Mouse (Mus musculus) urinary bladder, postnatal 10 days (tissue): ENCODE measurements around the gene Mcrip2.
A peak's percentile ranks its signal among the peaks of the same experiment; 100 is the strongest.

Source experiments
- DNase-seq: peaks from one replicate; pipeline ENCODE4 v3.0.0; 2022; ENCODE audit warnings: low spot score

Mcrip2 gene

DNA sequence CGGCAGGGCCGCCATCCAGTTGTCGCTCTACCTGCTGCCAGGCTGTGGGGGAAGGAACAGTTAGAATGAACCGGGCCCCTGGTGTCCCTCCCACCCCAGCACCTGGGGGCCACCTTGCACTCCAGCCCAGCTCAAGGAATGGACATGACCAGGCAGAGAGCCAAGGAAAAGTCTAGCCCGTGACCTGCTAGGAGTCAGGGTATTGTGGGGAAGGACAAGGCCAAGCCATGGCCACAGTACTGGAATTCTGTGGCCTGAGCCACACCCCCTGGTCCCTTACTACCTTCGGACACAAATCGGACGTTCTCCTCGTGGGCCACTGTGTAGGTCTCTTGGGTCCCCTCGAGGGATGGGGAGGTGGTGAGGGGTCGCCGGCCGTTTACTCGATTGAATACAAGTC is 4.3 kb downstream of the Mcrip2 start:
- no peak for DNase-seq

DNA sequence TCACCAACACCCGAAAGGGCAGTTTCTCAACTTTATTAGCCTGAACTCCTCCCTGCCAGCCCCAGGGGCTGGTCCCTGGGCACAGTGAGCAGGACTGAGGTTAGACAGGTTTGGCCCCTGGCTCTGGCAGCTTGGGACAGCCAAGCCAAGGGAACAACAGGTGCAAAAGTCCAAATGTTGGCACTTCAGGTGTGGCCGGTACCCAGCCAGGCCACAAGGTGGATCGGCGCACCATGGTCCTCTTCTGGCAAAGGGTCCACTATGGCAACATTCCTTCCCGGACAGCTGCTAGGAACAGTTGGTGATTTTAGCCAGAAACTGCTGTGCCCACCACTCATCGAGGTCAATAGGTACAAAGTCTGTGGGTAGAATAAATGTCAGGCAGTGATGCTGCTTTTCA is 4.9 kb downstream of the Mcrip2 start:
- no peak for DNase-seq

DNA sequence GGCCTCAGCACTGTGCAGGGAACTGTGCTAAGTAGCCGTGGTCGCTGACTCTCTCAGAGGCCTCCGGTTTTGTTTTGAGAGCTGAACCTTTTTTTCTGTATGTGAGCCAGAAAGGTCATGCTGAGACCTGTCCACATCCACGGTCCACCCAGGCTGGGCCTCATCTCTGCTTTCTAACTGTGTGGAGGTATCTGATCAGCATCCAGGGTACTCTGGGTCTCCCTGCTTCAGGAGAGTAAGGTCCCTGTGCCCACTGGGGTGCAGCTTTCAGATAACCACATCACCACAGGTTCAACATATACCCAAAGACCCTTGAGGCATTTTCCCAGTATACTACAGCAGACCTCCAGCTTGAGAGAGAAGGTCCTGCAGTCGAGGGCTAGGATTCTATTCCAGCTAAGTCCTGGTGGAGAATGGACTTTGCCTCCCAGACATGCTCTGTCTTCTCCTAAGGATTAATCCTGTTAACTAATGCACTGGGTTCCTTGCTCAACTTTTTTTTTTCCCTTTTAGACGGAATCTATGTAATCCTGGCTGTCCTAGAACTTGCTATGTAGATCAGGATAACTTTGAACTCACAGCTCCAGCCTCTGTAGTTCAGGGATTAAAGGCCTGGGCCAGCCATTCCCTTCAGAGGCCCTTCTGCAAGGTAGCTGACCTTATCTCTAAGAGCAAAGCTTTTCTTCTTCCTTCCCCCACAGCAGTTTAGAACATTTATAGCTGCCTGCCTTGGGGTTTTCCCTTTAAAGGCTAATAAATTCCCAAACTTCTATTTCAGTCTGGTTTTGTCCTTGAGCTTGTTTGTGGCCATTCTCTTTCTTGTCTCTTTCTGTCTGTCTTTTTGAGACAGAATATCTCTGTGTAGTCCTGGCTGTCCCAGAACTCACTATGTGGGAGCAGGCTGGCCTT is 6.6 kb downstream of the Mcrip2 start:
- DNase-seq = no peak

DNA sequence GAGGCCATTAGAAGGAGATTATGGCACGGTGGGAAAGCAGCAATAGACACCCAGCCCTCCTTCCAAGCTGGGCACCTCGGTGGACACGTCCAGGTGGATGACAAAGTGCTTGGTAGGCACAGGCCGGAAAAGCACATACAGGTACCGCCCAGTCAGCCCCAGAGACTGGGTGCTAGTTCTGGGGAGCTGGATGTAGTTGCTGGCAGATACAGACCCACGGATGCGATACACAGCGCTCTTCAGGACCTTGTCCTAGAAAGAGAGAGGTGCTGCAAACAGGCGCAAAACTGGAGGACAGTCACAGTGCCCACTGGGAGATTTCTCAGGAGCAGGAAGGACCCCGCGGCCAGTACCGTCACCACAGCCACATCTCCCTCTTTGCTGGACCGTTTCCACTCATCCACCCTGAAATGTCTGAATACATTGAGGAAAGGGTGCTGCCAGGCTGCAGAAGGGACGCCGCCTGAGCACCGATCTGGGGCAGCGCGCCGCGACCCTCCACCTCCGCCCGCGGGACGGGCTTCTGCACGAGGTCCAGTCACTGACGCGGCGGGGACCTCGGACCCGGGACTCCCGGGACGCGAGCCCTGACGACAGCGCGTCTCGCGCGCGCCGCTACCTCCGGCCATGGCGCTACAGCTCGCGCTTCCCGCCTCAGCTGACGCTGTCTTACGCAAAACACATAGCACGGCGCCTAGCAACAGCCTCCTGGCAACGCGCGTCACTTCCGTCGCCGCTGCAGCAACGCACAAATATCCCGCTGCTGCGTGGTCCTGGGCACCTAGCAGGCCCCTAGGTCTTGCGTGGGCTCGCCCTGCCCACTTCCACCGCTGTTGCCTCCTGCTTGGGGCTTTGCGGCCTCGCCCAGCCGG is 7.5 kb downstream of the Mcrip2 start, which contains the start of gene Wdr90:
TSS of gene Wdr90 (minus strand) at position 670 of the 872 bp plus-strand sequence.
- peak; percentile 62 for DNase-seq

DNA sequence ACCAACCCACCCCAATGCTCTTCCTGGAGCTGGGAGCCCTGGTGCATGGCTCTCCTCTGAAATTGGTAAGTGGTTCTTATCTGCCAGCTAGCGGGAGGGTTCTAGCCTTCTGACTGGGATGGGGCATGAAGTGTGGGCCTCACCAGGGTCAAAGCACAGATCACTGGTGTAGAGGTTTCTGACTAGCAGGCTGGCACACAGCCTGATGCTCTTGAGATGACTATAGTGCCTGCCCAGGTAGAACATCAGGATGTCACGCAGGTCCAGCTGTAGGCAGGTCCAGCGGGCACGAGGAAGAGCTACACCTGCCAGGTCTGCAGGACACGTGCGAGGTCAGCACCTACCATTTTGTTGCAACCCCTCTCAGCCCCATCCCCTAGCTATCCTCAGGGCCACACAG is 8.3 kb downstream of the Mcrip2 start:
- no peak for DNase-seq

DNA sequence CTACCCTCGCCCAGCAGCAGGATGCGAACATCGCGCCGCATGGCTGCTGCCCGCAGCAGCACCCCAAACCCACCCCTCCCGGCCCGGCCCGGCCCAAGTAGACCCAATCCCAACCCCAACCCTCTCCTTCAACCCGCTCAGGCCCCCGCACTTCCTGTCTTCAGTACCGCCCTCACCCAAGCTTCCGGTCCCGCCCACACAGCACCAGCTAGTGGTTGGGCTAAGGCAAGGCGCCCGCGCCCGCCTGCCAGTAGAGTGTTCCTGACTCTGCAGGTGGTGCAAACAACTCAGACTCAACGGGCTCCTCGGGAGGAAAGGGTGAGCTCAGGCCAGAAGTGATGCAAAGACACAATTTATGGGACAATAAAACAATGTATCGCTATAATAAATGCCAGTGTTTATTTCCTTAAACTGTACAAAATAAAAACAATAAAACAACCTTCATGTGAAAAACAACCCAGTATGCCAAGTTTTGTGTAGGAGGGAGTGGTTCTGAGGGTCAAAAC is 24.1 kb downstream of the Mcrip2 start, which contains the start of gene Rhot2:
TSS of gene Rhot2 (minus strand) at position 456 of the 506 bp plus-strand sequence.
- peak; percentile 85 for DNase-seq

DNA sequence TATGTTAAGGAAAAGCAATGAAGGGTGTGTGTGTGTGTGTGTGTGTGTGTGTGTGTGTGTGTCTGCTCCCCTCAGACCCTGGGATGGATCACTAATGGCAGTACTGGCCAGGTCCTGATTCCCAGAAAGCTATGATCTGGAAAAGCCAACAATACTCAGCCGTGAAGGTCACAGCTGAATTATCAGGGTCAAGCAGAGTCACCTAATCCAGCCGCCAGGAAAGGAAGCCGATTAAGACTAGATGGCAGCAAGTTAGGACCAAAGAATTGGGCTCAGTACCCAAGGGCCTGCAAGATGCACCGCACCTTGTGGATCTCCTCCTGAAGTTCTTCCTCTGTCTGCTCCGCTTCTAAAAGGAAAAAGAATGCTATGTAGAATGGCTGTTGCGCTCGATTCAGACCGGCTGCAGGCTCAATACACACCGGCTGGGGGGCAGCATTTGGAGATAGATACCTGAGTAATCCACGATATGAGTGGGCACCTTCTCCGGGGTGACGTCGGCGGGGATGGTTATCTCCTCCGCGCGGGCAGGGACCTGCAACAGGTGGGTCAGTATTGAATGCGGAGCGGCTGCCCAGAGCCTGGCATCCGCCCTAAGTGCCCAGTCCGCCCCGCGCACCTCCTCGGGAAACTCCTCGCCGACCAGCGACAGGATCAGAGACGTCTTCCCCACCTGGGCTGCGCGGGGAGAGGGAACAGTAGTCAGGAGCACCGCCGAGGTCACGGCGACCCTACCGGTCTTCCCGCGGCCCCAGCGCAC is 24.7 kb downstream of the Mcrip2 start:
- no peak for DNase-seq

DNA sequence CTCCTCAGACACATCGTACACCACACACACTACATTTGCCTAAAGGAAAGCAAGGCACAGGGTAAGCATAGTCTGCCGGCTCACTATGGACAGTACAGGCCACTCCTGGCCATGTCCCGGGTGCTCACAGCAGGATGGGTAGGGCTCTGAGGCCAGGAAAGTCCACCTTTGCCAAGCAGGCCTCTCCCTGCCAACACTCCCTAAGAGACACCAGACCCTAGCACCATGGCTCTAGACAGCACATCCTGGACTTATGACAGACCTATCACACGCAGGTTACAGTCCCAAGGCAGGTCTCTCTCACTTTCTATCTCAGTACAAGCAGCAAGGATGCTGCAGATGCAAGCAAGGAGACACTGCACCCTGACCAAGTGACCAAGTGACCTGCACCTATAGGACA is 25.4 kb downstream of the Mcrip2 start:
- no peak for DNase-seq

DNA sequence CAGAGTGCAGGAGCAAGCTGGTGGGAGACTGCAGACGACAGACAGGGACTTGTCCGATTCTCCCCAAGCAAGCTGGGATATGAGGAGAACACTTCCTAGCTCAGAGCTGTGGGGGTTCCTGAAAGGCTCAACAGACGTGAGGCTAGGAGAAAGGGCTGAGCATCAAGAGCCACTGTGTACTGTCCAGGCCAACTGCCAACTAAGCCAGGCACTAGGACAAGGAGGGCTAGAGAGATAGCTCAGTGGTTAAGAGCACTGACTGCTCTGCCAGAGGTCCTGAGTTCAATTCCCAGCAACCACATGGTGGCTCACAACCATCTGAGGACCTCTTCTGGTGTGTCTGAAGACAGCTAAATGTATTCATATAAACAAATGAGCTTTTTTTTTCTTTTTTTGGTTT is 26.1 kb downstream of the Mcrip2 start:
- DNase-seq = no peak

DNA sequence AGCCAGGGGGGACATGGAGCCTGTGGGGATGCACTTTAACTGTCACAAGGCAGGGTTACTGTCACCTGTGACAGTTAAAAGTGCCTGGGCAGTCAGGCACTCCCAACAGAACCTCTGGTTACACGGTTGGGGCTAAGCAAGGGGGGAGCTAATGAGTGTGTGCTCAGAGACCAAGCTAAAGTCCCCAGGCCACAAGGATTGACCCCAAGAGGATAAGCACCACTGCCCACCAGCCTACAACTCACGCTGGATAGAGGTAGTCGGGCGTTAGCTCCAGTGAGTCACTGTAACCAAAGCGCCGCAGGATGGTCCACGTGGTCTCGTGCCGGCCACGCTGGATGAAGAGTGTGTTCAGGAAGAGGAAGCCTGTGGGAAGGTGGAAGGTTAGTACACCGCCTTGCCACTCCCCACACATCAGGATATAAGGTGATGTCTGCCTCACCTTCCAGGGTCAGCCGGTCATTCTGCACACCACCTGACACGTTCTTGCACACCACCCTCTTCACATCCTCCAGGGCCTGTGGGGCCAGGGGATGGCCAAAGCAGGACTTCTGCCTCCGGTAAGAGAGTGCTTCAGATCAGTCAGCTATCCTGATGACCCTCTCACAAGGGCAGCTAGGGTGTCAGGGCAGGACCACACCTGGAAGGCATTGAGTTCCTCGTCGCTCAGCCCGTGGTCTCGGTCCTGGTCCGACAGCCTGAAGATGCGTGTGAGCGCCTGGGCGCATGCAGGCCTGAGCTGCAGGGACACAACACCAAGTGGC is 27.3 kb downstream of the Mcrip2 start, which contains the start of gene Gm20683:
TSS of gene Gm20683 (minus strand) at position 647 of the 764 bp plus-strand sequence.
- no peak for DNase-seq

DNA sequence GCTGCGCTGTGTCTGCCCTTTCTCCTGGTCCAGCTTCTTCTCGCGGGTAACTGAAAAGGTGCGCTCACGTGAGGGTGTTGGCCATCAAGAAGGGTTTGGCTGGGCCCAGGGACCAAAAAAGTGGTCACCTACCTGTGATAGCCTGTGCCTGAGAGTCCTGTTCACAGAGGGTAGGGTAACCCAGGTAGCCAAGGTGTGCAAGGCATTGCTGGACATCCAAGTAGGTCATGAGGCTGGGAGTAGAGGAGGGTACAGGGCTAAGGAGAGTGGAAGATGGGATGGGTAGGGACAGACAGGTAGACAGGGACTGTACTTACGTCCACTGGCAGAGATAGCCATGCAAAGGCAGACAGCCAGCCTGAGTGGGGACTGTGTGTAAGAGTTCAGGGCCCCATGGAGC is 28.0 kb downstream of the Mcrip2 start:
- no peak for DNase-seq

DNA sequence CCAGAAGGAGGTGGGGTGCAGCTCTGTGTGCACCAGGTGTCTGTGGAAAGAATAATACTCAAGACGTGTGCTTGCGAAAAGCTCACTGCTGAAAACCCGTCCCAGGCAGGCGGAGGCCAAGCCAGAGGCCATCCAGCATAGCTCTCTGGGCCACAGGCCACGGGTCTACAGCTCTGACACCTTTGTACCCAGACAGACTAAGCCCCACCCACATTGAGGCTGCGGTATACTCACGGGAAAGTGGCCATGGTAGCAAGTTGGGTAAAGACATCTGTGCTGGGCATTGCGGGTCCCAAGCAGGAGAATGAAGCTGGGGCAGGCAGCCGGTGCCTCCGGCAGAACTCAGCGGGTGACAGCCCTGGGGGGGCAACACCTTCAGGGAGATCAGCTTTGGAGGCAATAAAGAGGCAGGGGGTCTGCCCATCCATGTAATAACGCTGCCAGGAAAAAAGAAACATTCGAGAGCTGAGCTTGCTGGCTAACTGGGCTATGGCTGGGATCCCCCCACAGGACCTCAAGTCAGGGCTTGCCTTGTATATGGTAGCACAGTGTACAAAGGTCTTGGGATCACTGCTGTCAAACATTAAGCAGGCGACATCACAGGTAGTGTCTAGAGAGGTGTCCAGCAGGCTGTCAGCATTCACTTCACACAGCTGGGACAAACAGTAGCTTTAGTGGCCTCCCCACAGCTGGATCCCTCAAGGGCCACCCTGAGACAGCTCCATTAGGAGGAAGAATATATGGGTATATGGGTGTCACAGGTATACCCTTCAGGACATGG is 28.9 kb downstream of the Mcrip2 start:
- no peak for DNase-seq

DNA sequence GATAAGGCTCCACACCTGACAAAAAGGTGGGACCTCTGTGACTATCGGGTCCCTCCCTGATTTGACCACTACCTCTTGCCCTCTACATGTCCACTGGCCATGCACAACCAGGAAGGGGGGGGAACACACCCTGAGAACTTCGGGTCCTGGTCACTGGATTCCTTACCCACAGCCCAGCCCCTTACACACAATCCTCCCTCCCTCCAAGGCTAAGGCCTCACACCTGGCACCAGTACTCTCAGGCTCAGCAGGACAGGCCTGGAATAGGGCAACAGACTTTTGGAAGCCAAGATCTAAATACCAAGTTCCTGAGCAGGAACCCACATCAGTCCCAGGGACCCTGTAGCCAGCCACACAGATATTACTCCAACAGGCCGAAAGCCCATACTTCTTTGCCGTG is 29.7 kb downstream of the Mcrip2 start:
- DNase-seq = no peak

DNA sequence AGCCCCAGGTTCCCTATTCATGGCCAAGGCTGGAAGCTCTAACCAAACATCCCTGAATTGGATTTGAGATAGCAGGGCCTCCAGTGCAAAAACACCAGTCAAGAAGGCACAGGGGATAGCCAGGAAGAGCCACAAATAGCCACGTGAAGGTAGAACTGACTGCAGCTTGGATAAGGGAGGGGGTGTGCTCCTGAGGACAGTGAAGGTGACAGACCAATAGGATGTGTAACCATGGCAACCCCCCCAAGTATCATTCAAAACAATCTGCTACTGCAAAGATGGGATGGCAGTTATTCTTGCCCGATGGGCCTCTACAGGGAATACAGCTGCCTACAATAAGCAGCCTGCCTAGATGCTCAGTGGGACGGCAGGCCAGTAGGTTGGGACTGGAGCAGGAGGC is 31.0 kb downstream of the Mcrip2 start:
- no peak for DNase-seq

DNA sequence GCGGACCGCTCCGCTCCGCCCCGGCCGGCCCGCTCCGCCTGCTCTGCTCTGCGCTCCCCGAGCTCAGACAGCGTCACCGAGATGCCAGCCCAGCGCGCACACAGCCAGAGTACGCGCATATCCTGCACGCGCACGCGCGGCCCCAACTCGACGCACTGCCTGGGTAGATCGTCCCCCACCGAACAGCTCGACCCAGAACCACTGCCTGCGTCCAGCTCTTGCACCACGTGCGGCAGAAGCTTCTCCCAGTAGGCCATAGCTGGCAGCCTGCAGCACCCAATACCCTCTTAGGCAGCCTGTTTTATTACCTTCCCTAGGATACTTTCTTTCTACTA is 31.5 kb downstream of the Mcrip2 start, which contains the start of gene Rhbdl1:
TSS of gene Rhbdl1 (minus strand) at position 220 of the 335 bp plus-strand sequence.
- DNase-seq = no peak

DNA sequence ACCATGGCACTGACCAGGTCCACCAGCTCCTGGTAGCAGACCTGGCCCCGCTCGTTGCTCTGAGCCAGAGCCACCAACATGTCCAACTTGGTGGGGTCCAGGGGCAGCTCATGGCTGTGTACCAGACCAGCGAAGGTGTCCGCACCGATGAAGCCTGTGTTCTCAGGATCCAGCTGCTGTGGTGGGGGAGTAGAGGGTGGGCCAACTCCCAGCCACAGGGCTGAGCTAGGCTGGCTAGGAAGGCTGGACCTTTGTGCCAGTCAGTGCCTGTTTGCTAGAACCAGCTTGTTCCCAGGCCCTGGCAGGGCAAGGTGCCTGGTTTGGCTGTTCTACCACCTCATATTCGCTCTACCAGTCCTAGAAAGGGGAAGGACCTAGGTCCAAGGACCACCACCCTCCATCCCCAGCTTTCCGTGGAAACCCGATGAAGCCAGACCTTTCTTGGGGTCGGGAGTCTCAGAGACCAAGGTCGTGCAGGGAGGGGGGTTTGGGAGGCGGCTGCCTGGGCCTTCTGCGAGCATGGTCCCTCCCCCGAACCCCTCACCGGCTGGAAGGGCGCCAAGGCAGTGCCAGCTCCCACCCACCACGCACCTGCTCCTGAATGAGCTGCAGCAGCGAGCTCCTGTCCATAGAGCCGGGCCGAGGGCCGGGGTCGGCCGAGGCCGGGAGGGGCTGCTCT is 32.0 kb downstream of the Mcrip2 start:
- no peak for DNase-seq

DNA sequence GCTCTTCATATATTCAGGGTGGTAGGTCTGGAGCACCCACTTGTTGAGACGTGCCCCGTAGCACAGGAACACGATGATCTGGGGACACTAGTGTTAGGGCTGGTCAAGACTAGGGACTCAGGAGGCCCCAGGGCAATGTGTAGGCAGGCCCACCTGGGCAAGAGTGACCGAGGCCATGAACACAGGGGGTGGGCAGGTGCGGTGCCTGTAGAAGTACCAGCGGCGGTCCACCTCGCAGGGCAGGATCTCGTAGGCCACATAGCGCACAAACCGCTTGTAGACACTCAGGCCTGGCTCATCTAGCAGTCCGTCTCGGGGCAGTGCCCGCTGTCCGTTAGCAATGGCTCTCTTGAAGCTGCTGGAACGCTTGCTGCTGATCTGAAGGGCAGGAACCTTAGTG is 32.7 kb downstream of the Mcrip2 start:
- DNase-seq = no peak

DNA sequence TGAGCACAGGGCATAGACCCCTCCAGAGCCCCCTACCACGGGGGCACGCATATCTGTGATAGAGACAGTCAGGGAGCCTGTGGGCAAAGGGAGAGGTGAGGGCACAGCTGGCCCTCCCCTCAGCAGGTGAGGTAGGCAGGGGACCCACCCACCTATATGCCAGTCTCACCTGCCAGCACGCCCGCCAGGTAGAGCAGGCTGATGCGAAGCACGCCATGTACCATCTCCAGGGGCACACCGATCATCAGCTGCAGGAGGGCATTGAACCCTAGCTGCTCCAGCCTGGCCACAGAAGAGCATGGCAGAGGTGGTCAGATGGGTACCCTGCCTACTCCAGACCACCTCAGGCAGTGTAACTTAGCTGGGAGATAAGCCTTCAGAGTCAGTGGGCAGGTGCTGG is 33.3 kb downstream of the Mcrip2 start:
- no peak for DNase-seq

DNA sequence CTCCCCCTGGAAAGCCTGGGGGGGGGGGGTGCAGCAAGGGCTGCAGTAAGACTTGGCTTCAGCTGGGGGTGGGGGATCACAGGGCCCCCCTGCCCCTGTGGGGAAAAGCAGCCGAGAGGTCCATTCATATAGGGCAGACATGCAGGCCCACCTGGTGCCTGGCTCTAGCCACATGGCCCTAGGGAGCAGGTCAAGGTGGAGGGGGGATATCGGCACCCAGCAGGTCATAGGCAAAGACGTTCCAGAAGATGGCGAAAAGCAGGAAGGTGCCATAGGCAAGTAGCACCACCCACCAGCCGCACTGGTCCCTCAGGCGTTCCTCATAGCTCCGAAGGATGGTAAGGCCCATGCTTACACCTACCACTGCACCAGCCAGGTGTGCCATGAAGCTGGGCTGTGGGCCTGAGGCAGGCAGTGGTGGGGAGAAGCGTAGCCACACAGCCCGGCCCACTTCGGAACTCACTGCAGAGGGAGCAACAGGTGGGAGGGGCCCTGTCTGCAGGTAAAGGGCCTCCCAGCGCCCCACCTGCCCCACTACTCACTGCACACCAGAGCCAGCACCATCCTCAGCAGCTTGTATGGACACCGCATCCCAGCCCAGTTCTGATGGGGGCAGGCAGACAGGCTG is 33.9 kb downstream of the Mcrip2 start:
- no peak for DNase-seq
